Mouse (Mus musculus): Measurements from ENCODE around the gene Pde4d.

GRCm38 (mm10) chr13:109880392-109880791, 1430.6 kb downstream of the Pde4d start:
- TF ChIP-seq CTCF (IDR thresholded peaks at IDR 0.05; ENCODE audit: control insufficient read depth, insufficient read depth, insufficient read length) (no peak), MYOD1 (IDR thresholded peaks at IDR 0.05; ENCODE audit: control insufficient read depth, insufficient read length, low read depth) (no peak), USF1 (IDR thresholded peaks at IDR 0.05; ENCODE audit: low read depth) (no peak), MYOG (IDR thresholded peaks at IDR 0.05; ENCODE audit: control insufficient read depth, extremely low read depth, insufficient read length) (no peak)
